Mouse (Mus musculus) heart, embryonic 15.5 days (tissue): ENCODE measurements around the gene Otop2. TPM values are rescaled to one million over a fixed set of nuclear protein-coding genes. Genes with fewer than 3 reads are reported as not detected.

Experiments
- ATAC-seq: fragments of 200-750 bp; cut with Nextera tagmentation; replicated peaks from 2 replicates; pipeline ENCODE4 v1.8.0; 2017; ENCODE audit warnings: low read depth, moderate TSS enrichment; ENCODE audit not compliant: insufficient number of reproducible peaks, insufficient read depth, low FRiP score
- H3K27ac ChIP-seq: fragments of 300-500 bp; sonication (generic); 2 replicates; pipeline ENCODE4 v1.5.1; 2015; ENCODE audit warnings: mild to moderate bottlenecking, inconsistent platforms
- H3K27me3 ChIP-seq: fragments of 300-500 bp; sonication (generic); 2 replicates; pipeline ENCODE4 v1.6.1; 2015; ENCODE audit warnings: inconsistent platforms
- H3K36me3 ChIP-seq: fragments of 300-500 bp; sonication (generic); 2 replicates; pipeline ENCODE4 v1.6.1; 2015; ENCODE audit warnings: mild to moderate bottlenecking, inconsistent platforms
- H3K4me1 ChIP-seq: fragments of 300-500 bp; sonication (generic); replicated peaks from 2 replicates; pipeline ENCODE4 v1.6.1; 2015; ENCODE audit warnings: inconsistent platforms
- H3K4me2 ChIP-seq: fragments of 300-500 bp; sonication (generic); 2 replicates; pipeline ENCODE4 v1.6.1; 2015; ENCODE audit warnings: inconsistent platforms, mild to moderate bottlenecking, moderate library complexity
- H3K4me3 ChIP-seq: fragments of 300-500 bp; sonication (generic); 2 replicates; pipeline ENCODE4 v1.5.1; 2015; ENCODE audit warnings: mild to moderate bottlenecking, inconsistent platforms
- H3K9ac ChIP-seq: fragments of 300-500 bp; sonication (generic); 2 replicates; pipeline ENCODE4 v1.6.1; 2015; ENCODE audit warnings: mild to moderate bottlenecking, inconsistent platforms
- H3K9me3 ChIP-seq: fragments of 300-500 bp; sonication (generic); replicated peaks from 2 replicates; pipeline ENCODE4 v1.6.1; 2016; ENCODE audit warnings: inconsistent platforms
- WGBS: fragments of 180-500 bp; shearing (Covaris S2); methylation state at CpG from one replicate; pipeline ENCODE4 v1.1.7; 2015; ENCODE audit warnings: mixed read lengths; 5-methylcytosine and 5-hydroxymethylcytosine counted together
- polyA plus RNA-seq: library from polyadenylated mRNA; unstranded; fragments of >200 nt; fragmentation: Nextera tagmentation; extraction: Ambion mirVana; gene quantifications from 2 replicates; pipeline ENCODE4 v1.2.1, GENCODE M21; 2015

Gene Otop2
- polyA plus RNA-seq, 1 experiment from 2014 or later, result not detected

DNA sequence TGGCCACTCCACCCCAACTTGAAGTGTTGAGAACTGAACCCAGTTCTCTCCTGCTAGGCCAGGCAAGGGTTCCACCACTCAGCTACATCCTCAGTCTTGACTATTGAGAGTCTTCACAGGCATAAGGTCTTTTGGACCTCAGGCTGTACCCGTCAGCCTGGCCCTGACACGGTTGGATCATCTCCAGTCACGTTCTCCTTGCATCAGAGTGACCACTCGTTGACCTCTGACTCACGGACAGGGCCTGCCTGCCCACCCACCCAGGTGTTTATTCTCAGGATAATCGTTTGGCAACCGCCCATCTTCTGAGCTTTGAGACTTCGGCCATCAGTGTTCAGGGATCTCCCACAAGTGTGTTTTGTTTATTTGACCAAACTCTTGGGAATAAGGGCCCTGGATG lies 3.8 kb upstream of the Otop2 start:
- no peak overlapping the region for H3K27ac ChIP-seq
- H3K36me3 ChIP-seq, result no peaks in the 10 kb centered on the region
- no peak overlapping the region for H3K4me2 ChIP-seq
- H3K9ac ChIP-seq, result no peak overlapping the region
- no peak for ATAC-seq
- H3K9me3 ChIP-seq, result no peaks in the 10 kb centered on the region
- peaks cover 10% of the 10 kb centered on the region for H3K27me3 ChIP-seq
- 45% methylated on average over 8 of the region's 8 CpGs for WGBS
- H3K4me1 ChIP-seq, result 0 out of 2 replicates have a peak, but pooled peaks cover 5% of the 10 kb centered on the region
- no peak overlapping the region for H3K4me3 ChIP-seq

DNA sequence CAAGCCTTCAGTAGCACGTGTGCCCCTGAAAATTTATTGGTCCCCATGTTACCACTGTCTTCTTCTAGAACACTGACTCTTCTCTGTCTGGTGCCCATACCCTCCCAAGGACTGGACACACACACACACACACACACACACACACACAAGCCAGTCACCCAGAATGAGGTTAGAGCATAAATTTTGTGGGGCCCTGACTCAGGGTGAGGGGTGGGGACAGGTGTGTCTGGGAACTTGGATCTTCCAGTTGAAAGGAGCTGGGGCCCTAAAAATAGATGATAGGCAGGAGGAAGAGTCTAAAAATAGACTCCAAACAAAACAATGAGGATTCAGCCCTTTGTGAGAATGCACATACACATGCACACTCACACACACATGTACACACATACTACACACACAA lies 1.8 kb downstream of the Otop2 start:
- Histone ChIP-seq H3K27me3 (peaks cover 26% of the 10 kb centered on the region), H3K4me3 (no peak overlapping the region), H3K27ac (no peak overlapping the region), H3K9ac (no peak overlapping the region), H3K9me3 (no peaks in the 10 kb centered on the region), H3K4me2 (no peak overlapping the region), H3K4me1 (peaks cover 12% of the 10 kb centered on the region), H3K36me3 (no peaks in the 10 kb centered on the region)
- no peak for ATAC-seq
- WGBS, result 64% methylated on average over 1 of the region's 1 CpGs

DNA sequence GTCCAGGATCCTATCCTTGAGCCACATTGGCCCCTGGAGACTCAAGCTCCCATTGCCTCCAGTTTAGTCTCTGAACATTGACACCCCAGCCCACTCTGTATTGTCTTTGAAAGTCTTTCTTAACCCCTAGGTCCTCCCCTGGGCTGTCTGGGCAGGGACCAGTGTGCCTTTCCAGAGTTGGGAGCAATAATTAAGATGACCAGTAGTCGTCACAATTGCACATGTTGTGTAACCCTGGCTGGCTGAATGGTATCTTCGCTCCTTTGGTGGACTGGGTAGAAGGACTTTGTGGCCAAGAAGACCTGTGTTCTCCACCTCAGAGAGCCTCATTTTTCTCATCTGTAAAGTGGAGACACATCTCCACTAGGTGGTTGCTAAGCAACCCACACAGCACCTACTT lies 7.3 kb downstream of the Otop2 start:
- Histone ChIP-seq H3K36me3 (no peaks in the 10 kb centered on the region), H3K9ac (no peak overlapping the region), H3K4me1 (peaks cover 7% of the 10 kb centered on the region), H3K9me3 (no peaks in the 10 kb centered on the region), H3K4me3 (no peak overlapping the region), H3K27me3 (peaks cover 77% of the 10 kb centered on the region), H3K27ac (no peak overlapping the region), H3K4me2 (no peak overlapping the region)
- no peak for ATAC-seq
- 43% methylated on average over 2 of the region's 2 CpGs for WGBS

DNA sequence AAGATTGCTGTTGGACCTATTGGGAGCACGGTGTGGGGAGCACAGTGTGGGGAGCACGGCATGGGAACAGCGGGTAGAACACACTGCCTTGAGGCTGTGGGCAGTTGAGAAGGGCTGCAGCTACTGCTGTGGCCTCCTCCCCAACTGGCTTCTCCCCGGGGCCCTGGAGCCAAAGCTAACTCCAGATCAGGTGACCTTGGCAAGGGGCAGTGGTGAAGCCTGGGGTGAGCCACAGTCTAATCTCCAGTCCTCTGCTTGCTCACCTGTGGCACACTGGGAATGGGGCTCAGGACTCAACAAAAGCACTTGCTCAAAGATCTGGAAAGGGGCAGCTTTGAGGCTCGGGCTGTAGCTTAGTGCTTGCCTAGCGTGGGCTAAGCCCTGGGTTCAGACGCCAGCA lies 10.2 kb downstream of the Otop2 start:
- no peak for ATAC-seq
- H3K4me1 ChIP-seq, result peaks cover 14% of the 10 kb centered on the region
- peaks cover 97% of the 10 kb centered on the region for H3K27me3 ChIP-seq
- WGBS, result 64% methylated on average over 7 of the region's 7 CpGs
- H3K4me2 ChIP-seq, result no peak overlapping the region
- H3K27ac ChIP-seq, result no peak overlapping the region
- H3K4me3 ChIP-seq, result no peak overlapping the region
- H3K9ac ChIP-seq, result no peak overlapping the region
- H3K9me3 ChIP-seq, result no peaks in the 10 kb centered on the region
- no peaks in the 10 kb centered on the region for H3K36me3 ChIP-seq

DNA sequence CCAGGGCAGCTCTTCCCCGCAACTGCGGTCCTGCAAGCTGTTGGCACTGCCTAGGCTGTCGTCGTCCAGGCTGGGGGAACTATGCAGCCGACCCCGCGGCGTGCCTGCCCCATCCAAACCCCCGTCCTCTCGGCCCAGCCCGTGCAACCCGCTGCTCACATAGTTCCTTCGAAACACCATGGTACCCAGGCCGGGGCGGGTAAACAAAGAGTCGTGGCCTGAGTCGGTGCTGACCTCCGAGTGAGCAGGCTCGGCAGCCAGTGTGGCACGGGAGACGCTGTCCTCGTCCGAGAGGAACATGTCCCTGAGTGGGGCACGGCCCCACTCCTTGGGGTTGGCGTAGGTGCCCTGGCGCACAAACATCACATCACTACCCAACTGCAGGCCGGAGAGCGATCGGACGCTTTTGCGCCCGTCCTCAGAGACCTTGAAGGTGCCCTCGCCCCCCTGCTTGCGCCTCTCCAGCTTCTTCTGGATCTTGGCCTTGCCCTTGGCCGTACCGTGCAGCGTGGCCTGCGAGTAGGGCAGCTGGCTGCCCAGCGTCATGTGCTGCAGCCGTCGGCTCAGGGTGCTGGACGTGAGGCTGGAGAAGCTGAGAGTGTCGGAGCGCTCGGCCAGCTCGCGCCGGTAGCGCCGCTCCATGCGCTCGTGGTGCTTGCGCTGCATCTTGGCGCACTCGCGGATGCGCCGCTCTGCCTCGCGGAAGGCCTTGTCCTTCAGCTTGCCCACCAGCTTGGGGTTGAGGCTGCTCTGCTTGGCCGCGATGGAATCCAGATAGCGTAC lies 11.5 kb downstream of the Otop2 start:
- ATAC-seq, result no peak
- Histone ChIP-seq H3K9ac (no peak overlapping the region), H3K4me1 (peaks cover 14% of the 10 kb centered on the region), H3K9me3 (no peaks in the 10 kb centered on the region), H3K4me3 (no peak overlapping the region; the same call in 1 of the 2 replicates), H3K27me3 (peaks cover 97% of the 10 kb centered on the region), H3K27ac (no peak overlapping the region), H3K4me2 (peak overlapping the region; percentile 6; the same call in 1 of the 2 replicates), H3K36me3 (no peaks in the 10 kb centered on the region)
- WGBS, result 7% methylated on average over 63 of the region's 63 CpGs

DNA sequence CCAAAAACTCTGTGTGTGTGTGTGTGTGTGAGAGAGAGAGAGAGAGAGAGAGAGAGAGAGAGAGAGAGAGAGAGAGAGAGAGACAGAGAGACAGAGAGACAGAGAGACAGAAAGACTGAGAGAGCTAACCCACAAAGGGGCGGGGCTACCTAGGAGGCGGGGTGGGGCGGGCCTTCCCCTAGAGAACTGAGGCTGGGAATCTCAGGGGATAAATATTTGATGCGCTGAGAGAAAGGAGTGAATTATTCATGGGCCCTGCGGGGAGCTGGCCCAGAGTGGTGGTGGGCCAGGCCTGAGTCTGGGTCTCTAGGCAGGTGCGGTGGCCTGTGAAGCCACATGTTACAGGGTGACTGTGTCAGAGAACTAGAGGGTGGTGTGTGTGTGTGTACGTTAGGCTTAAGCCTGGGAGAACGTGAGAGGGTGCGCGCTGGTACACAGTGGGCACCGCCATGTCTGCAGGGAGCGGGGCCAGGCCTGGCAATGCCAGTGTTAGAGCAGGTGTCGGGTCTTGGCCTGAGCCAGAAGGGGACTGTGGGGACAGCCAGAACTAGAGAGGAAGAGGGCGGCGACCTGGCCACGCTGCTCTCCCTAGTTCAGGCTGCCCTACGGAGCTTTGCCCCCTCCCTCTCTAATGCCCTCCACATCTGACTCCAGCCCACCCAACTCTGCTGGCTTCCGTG lies 12.9 kb downstream of the Otop2 start:
- Histone ChIP-seq H3K4me1 (peaks cover 14% of the 10 kb centered on the region), H3K27me3 (peaks cover 100% of the 10 kb centered on the region), H3K9ac (no peak overlapping the region), H3K4me3 (no peak overlapping the region), H3K4me2 (no peak overlapping the region), H3K36me3 (no peaks in the 10 kb centered on the region), H3K27ac (no peak overlapping the region), H3K9me3 (no peaks in the 10 kb centered on the region)
- no peak for ATAC-seq
- WGBS, result 13% methylated on average over 18 of the region's 18 CpGs

DNA sequence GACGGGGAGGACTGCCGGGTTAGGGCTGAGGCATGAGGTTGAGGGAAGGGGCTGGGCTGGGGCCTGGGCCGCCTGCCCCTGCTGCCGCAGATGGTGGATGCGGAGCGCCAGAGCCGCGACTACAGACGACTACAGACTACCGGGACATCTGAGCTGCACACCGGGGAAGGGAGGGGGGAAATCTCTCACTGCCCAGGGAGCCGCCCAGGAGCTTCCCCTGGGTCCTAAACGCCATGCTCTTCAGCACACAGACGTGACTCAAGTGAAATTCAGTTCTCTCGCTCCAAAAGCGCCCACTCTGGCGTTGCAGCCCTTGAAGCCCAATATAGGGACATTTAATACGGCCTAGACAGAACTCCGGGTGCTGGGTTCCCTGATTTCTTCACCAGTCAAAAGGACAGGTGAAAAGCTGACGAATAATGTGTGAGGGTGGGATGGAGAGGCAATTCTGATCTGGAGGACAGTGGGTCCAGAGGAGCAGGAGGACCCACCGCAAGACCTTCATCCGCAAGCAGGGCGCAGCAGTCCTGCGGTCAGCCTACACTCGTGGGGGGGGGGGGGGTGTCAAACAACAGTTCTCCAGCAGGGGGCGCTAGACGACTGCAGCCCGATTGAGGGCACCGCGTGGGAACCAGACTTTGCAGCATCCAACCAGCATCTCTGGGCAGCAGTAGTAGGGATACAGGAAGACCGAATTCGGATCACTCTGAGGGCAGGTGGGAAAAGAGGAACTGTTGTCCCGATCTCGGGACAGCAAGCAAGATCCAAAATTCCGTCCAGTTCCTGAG lies 15.1 kb downstream of the Otop2 start, which contains the start of gene Ush1g:
Gene Ush1g, minus strand, starts transcription at position 136 of the 788 bp plus-strand sequence.
- no peak within 1 kb of the TSS for H3K9ac ChIP-seq
- peaks cover 14% of the 10 kb centered on the region for H3K4me1 ChIP-seq
- no peak for ATAC-seq
- peak within 1 kb of the TSS; percentile 8 for H3K4me3 ChIP-seq
- H3K27me3 ChIP-seq, result peaks cover 96% of the 10 kb centered on the region
- no peaks in the 10 kb centered on the region for H3K9me3 ChIP-seq
- no peaks in the 10 kb centered on the region for H3K36me3 ChIP-seq
- no peak within 1 kb of the TSS for H3K27ac ChIP-seq
- H3K4me2 ChIP-seq, result peak within 1 kb of the TSS; percentile 24
- 5% methylated on average over 35 of the region's 35 CpGs for WGBS

DNA sequence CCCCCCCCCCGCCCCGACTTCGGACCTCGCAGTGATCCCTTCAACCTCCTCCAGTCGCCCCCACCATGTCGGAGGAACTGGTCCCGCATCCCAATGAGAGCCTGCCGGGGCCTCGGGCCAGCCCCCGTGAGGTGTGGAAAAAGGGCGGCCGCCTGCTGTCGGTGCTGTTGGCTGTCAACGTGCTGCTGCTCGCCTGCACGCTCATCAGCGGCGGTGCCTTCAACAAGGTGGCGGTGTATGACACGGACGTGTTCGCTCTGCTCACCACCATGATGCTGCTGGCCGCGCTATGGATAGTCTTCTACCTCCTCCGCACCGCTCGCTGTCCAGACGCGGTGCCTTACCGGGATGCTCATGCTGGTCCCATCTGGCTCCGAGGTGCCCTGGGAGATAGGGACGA lies 16.4 kb downstream of the Otop2 start:
- H3K9ac ChIP-seq, result no peak overlapping the region
- H3K27me3 ChIP-seq, result peaks cover 92% of the 10 kb centered on the region
- no peak overlapping the region for H3K4me3 ChIP-seq
- peaks cover 12% of the 10 kb centered on the region for H3K4me1 ChIP-seq
- H3K4me2 ChIP-seq, result no peak overlapping the region
- ATAC-seq, result no peak
- H3K36me3 ChIP-seq, result no peaks in the 10 kb centered on the region
- no peaks in the 10 kb centered on the region for H3K9me3 ChIP-seq
- no peak overlapping the region for H3K27ac ChIP-seq
- 13% methylated on average over 32 of the region's 32 CpGs for WGBS

DNA sequence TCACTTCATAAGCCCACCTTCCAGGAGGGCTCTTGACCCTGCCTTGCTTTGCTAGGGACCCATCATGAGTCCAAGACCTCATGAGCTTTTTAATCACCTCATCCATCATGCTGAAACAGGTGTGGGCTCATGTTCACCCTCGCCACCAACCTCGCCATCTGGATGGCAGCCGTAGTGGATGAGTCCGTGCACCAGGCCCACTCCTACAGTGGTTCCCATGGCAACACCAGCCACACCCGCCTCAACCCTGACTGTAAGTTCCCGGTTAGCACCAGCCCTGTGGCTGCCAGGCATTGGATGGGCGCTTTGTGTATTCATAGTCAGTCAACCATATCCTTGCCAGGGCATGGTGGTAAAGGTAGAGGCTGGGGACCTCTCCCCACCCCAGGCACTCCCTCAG lies 19.8 kb downstream of the Otop2 start:
- WGBS, result 63% methylated on average over 7 of the region's 7 CpGs
- Histone ChIP-seq H3K27ac (no peak overlapping the region), H3K9ac (no peak overlapping the region), H3K27me3 (peaks cover 86% of the 10 kb centered on the region), H3K4me3 (no peak overlapping the region), H3K4me1 (peaks cover 5% of the 10 kb centered on the region), H3K9me3 (no peaks in the 10 kb centered on the region), H3K36me3 (no peaks in the 10 kb centered on the region), H3K4me2 (no peak overlapping the region)
- no peak for ATAC-seq

DNA sequence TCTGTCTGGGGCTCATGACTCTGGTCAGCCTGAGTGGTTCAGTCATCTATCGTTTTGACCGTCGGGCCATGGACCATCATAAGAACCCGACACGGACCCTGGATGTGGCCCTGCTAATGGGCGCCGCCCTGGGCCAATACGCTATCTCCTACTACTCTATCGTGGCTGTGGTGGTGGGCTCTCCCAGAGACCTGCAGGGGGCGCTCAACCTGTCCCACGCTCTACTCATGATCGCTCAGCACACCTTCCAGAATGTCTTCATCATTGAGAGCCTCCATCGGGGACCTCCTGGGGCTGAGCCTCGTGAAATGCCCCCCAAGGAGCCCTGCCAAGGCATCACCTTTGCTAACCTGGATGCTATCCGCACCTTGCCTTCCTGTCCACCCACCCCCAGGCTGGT lies 22.4 kb downstream of the Otop2 start:
- Histone ChIP-seq H3K9me3 (no peaks in the 10 kb centered on the region), H3K4me2 (no peak overlapping the region), H3K36me3 (no peaks in the 10 kb centered on the region), H3K4me3 (no peak overlapping the region), H3K27ac (no peak overlapping the region), H3K27me3 (peaks cover 86% of the 10 kb centered on the region), H3K4me1 (0 out of 2 replicates have a peak, but pooled peaks cover under 1% of the 10 kb centered on the region), H3K9ac (no peak overlapping the region)
- 68% methylated on average over 15 of the region's 15 CpGs for WGBS
- ATAC-seq, result no peak; the same call in 1 of the 2 replicates

DNA sequence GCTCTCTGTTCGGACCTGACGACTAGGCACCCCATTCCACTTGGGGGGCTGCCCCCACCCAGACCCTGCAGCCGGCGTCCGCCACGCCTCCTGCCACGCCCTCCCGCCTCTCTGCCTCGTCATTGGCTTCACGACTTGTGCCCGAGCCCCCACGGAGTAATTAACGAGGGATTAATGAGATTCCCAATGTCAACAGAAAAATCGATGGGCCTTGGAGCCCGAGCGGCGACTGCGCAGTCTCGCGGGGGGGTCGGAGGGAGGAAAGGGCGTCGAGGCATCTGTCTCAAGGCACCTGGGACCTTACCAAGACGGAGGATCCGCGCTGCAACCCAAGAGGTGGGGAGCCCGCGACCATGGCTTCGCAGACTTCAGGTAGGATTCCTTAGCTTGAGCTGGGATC lies 27.6 kb downstream of the Otop2 start, which contains the start of gene Otop3:
Gene Otop3, plus strand, starts transcription at position 201 of the 400 bp plus-strand sequence.
- Histone ChIP-seq H3K36me3 (no peaks in the 10 kb centered on the region), H3K9ac (no peak within 1 kb of the TSS), H3K4me3 (no peak within 1 kb of the TSS), H3K27ac (no peak within 1 kb of the TSS), H3K4me2 (no peak within 1 kb of the TSS; the same call in 1 of the 2 replicates), H3K27me3 (peaks cover 91% of the 10 kb centered on the region), H3K4me1 (0 out of 2 replicates have a peak, but pooled peaks cover 2% of the 10 kb centered on the region), H3K9me3 (no peaks in the 10 kb centered on the region)
- 6% methylated on average over 29 of the region's 29 CpGs for WGBS
- ATAC-seq, result no peak
